Mouse (Mus musculus) liver, embryonic 14.5 days (tissue): ENCODE measurements at regions not wholly inside any gene's neighbourhood (a gene's known extent, or its start where the extent isn't known, plus 50 kb on each side); places are given as distances from the start of the nearest gene placed in this dataset.

Source experiments
- ATAC-seq: fragments of 200-750 bp; cut with Nextera tagmentation; 2 replicates; pipeline ENCODE4 v1.8.0; 2017; ENCODE audit warnings: moderate number of reproducible peaks, mild to moderate bottlenecking, moderate library complexity; ENCODE audit not compliant: insufficient read depth
- DNase-seq, 3 experiments: peaks; one replicate each; pipeline ENCODE4 v3.0.0-alpha.2; 2012 to 2013; ENCODE audit warnings: low read depth in 3 of 3, low spot score in 3 of 3
- H3K27ac ChIP-seq: fragments of 300-500 bp; sonication (generic); 2 replicates; pipeline ENCODE4 v1.5.1; 2014; ENCODE audit warnings: moderate library complexity, mild to moderate bottlenecking, control low read depth, inconsistent platforms
- H3K27me3 ChIP-seq: fragments of 300-500 bp; sonication (generic); 2 replicates; pipeline ENCODE4 v1.6.1; 2014; ENCODE audit warnings: mild to moderate bottlenecking, low read length, moderate library complexity; ENCODE audit not compliant: control insufficient read depth, insufficient read depth
- H3K36me3 ChIP-seq: fragments of 300-500 bp; sonication (generic); replicated peaks from 2 replicates; pipeline ENCODE4 v1.6.1; 2014; ENCODE audit warnings: low read depth; ENCODE audit not compliant: control insufficient read depth, insufficient read depth
- H3K4me1 ChIP-seq, 2 experiments: fragments of 200-500 bp in 1 of 2; fragments of 300-500 bp in 1 of 2; sonication (generic) in 1 of 2; replicated peaks; 2 replicates each; pipeline ENCODE4 v1.6.1; 2012 to 2014; ENCODE audit warnings: antibody characterized with exemption in 1 of 2, inconsistent platforms in 1 of 2, low read length in 1 of 2; ENCODE audit not compliant: control insufficient read depth in 2 of 2, insufficient read depth in 2 of 2
- H3K4me2 ChIP-seq: fragments of 300-500 bp; sonication (generic); 2 replicates; pipeline ENCODE4 v1.6.1; 2014; ENCODE audit warnings: low read depth, mild to moderate bottlenecking, control low read depth, moderate library complexity
- H3K4me3 ChIP-seq, 2 experiments: fragments of 200-500 bp in 1 of 2; fragments of 300-500 bp in 1 of 2; sonication (generic) in 1 of 2; 2 replicates each; pipeline ENCODE4 v1.5.1; 2012 to 2014; ENCODE audit warnings: low read depth in 2 of 2, low read length in 2 of 2, mild to moderate bottlenecking in 2 of 2, control low read depth in 1 of 2, inconsistent platforms in 1 of 2, moderate library complexity in 1 of 2; ENCODE audit not compliant: insufficient read depth in 1 of 2
- H3K9ac ChIP-seq: fragments of 300-500 bp; sonication (generic); replicated peaks from 2 replicates; pipeline ENCODE4 v1.6.1; 2014; ENCODE audit warnings: mild to moderate bottlenecking, control low read depth, moderate library complexity
- H3K9me3 ChIP-seq: fragments of 300-500 bp; sonication (generic); 2 replicates; pipeline ENCODE4 v1.6.1; 2016; ENCODE audit warnings: low read length, mixed read lengths; ENCODE audit not compliant: control insufficient read depth
- CTCF ChIP-seq: IDR thresholded peaks from 2 replicates; pipeline ENCODE4 v1.5.1; 2016; ENCODE audit warnings: antibody characterized with exemption, low read depth, control low read depth
- EP300 ChIP-seq: IDR thresholded peaks from 2 replicates; pipeline ENCODE4 v1.6.1; 2016; ENCODE audit warnings: antibody characterized with exemption, low read depth
- WGBS: fragments of 180-500 bp; shearing (Covaris S2); extraction: QIAGEN DNeasy Blood & Tissue Kit; methylation state at CpG from one replicate; pipeline ENCODE4 v1.1.7; 2014; ENCODE audit not compliant: insufficient replicate concordance; 5-methylcytosine and 5-hydroxymethylcytosine counted together

- DNase-seq, result no peak
- Histone ChIP-seq H3K36me3 (no peaks in the 10 kb centered on the region), H3K9ac (no peak overlapping the region), H3K4me3 (no peak overlapping the region), H3K27ac (no peak overlapping the region), H3K4me1 (no peaks in the 10 kb centered on the region), H3K27me3 (no peaks in the 10 kb centered on the region), H3K9me3 (no peaks in the 10 kb centered on the region), H3K4me2 (no peak overlapping the region)
- no peak for TF ChIP-seq EP300
- ATAC-seq, result no peak
- 51% methylated on average over 4 of the region's 4 CpGs for WGBS
These were observed 502.0 kb downstream of the Sqor start for GRCm38 (mm10) chr2:123267036-123267435.

- Histone ChIP-seq H3K4me2 (no peak overlapping the region), H3K9me3 (no peaks in the 10 kb centered on the region), H3K36me3 (no peaks in the 10 kb centered on the region), H3K27me3 (no peaks in the 10 kb centered on the region), H3K9ac (no peak overlapping the region), H3K4me1 (no peaks in the 10 kb centered on the region), H3K27ac (no peak overlapping the region), H3K4me3 (no peak overlapping the region)
- WGBS, result 67% methylated on average over 9 of the region's 9 CpGs
- TF ChIP-seq EP300, result no peak
- TF ChIP-seq CTCF, result no peak
- ATAC-seq (no peak), DNase-seq (no peak)
These were observed 510.1 kb downstream of the Sqor start for GRCm38 (mm10) chr2:123274866-123275735.

GRCm38 (mm10) chr2:123275736-123276330 is 510.8 kb downstream of the Sqor start:
- H3K36me3 ChIP-seq, result no peaks in the 10 kb centered on the region
- H3K9me3 ChIP-seq, result no peaks in the 10 kb centered on the region
- no peak for TF ChIP-seq CTCF
- no peak overlapping the region for H3K4me2 ChIP-seq
- ATAC-seq, result no peak
- H3K27ac ChIP-seq, result no peak overlapping the region
- H3K9ac ChIP-seq, result no peak overlapping the region
- H3K4me1 ChIP-seq, result no peaks in the 10 kb centered on the region
- H3K4me3 ChIP-seq, result no peak overlapping the region
- DNase-seq, result no peak
- 57% methylated on average over 6 of the region's 6 CpGs for WGBS
- no peaks in the 10 kb centered on the region for H3K27me3 ChIP-seq

- Histone ChIP-seq H3K4me1 (no peaks in the 10 kb centered on the region), H3K4me2 (no peak overlapping the region), H3K9me3 (no peaks in the 10 kb centered on the region), H3K4me3 (no peak overlapping the region), H3K36me3 (no peaks in the 10 kb centered on the region), H3K27me3 (no peaks in the 10 kb centered on the region), H3K27ac (no peak overlapping the region), H3K9ac (no peak overlapping the region)
- 43% methylated on average over 6 of the region's 6 CpGs for WGBS
- no peak for DNase-seq
- ATAC-seq, result no peak
- TF ChIP-seq CTCF, result no peak
- TF ChIP-seq EP300, result no peak
These were observed 546.7 kb downstream of the Sqor start for GRCm38 (mm10) chr2:123311554-123312276.

- DNase-seq (no peak), ATAC-seq (no peak)
- Histone ChIP-seq H3K9ac (no peak overlapping the region), H3K27me3 (no peaks in the 10 kb centered on the region), H3K4me3 (no peak overlapping the region), H3K9me3 (no peaks in the 10 kb centered on the region), H3K4me1 (no peaks in the 10 kb centered on the region), H3K4me2 (no peak overlapping the region), H3K27ac (no peak overlapping the region), H3K36me3 (no peaks in the 10 kb centered on the region)
- 19% methylated on average over 8 of the region's 8 CpGs for WGBS
- TF ChIP-seq CTCF (peak; percentile 62), EP300 (no peak)
These were observed 547.2 kb downstream of the Sqor start for GRCm38 (mm10) chr2:123312277-123312617.
